Mouse (Mus musculus): ENCODE results near the gene Olfr1348.
"Not testable (repeated sequence)": the region's sequence is repeated elsewhere in the genome, so short reads cannot be mapped to it uniquely, and the experiment has no call there.

Gene Olfr1348

DNA sequence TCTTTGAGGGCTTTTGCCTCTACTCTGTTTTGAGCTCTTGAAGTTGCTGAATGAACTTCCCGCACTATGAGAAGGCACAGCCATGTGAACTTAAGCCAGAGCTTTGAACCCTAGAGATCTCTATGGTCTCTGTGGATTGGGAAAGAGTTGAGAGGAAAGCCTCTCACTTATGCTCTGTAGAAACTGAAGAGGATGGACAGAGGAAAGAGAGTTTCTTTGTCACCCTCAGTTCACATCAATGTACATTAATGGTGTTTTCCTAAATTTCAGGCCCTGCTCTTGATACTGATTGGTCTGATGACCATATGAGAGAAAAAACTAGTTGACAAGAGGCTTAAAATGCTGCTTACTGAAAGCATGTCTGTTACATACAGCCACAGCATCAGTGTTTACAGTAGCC is at the start of gene Olfr1348:
Gene Olfr1348, minus strand, starts transcription at position 101 of the 400 bp plus-strand sequence.
- no peak for DNase-seq

DNA sequence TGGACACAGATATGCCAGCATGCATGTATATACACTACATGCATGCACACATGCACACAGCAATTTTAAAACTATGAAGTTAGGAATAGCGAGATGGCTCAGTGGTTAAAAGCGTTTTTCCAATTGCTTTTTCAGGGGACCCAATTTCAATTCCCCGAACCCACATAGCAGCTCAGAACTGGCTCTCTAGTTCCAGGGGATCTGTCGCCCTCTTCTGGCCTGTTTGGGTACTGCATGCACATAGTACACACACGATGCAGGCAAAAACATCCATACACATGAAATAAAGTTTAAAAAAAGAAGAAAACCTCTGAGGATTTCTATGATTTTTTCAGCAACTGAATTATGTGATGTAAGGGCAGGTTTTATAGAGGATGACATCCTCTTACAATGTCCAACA is 17.6 kb upstream of the Olfr1348 start:
- no peak for DNase-seq

DNA sequence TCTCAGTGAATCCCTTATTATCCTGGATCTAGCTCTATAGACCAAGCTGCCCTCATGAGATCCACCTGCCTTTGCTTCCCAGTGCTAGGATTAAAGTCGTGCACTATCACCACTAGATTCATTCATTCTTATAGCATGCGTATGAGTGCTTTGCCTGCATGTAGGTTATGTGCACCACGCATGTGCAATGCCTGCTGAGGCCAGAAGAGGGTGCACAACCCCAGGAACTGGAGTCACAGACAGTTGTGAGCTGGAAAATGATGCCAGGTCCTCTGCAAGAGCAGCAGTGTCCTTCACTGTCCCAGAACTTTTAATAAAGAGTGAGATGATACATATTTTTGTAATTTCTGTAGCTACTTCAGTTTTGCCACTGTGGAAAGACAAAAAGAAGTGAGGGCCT is 16.5 kb upstream of the Olfr1348 start:
- no peak for DNase-seq

GRCm38 (mm10) chr7:6522850-6523249 is 14.3 kb upstream of the Olfr1348 start, which contains the start of gene Olfr1349:
Gene Olfr1349 (minus strand): TSS chr7:6522950.
- no peak for DNase-seq

DNA sequence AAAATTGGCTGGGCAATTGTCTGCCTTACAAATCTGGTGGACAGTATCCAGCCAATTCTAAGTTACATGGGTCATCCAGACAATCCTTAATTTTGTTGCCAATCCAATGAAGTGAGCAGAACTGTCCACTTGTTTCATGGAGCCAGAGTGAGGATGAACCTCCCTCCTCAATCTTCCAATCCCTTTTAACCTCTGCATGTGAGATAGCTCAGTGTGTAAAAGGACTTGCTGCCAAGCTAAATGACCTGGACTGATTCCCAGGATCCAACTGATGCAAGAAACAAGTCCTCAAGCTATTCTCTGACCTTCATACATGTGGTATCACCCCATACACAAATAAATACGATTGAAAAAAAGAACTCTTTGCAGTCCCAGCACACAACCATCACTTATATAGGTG is 13.1 kb upstream of the Olfr1348 start:
- DNase-seq: no peak

DNA sequence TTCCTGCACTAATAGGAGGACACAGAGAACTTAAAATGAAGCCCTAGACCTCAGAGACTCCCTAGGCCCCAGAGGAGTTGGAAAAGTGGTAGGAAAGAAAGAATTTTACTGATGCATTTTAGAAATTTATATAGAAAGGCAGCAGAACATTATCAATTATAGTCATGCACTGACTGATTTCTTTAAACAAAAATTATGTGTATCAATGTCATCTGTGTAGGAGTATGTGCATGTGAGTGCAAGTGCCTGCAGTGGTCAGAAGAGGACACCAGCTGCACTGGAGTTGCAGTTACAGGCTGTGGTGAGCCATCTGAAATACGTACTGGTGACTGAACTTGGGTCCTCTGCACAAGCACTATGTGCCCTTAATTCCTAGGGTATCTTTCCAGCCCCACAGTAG is 8.9 kb downstream of the Olfr1348 start, which contains the start of gene Olfr1347:
Gene Olfr1347, minus strand, starts transcription at position 101 of the 400 bp plus-strand sequence.
- DNase-seq: no peak

DNA sequence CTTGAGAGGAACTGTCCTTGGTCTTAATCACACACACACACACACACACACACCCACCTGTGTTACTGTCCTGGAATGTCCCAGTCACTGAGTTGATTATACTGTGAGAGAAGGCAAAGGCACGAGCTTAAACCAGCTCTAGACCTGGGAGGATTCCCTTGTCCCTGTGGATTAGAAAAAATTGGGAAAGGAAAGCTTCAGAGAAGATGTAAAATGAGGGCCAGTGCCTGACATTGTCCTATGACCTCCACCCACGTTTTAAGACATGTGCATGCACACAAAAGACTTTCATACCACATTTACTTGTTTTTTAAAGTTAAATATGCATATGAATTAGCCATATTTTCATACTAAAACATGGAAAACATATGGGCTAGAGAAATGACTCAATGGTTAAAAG is 21.7 kb downstream of the Olfr1348 start, which contains the start of gene Olfr5:
Gene Olfr5, minus strand, starts transcription at position 101 of the 400 bp plus-strand sequence.
- no peak for DNase-seq

GRCm38 (mm10) chr7:6477633-6478032 is 30.9 kb downstream of the Olfr1348 start:
- not testable (repeated sequence) for DNase-seq

- DNase-seq: no peak
These were observed 41.6 kb downstream of the Olfr1348 start, which contains the start of gene Olfr1346 for GRCm38 (mm10) chr7:6466951-6467350. Gene Olfr1346 (plus strand): TSS chr7:6467101.

DNA sequence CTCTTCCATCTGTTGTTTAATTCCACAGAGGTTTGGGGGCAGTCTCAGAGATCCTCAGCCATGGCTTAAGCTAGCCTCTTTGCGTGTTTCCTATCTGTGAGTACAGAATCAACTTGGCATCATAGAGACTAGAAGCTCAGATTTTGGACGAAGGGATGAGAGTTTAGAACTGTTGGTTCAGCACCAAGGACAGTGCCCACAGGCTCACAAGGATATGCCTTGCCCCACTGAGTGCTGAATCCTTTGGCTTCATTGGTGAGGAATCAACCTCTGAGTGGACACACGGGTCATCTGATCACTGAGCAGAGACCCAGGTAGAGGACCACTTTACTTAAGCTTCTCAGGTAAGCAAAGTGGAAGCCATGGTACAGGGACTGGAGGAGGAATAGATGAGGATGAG is 52.1 kb downstream of the Olfr1348 start:
- no peak for DNase-seq

DNA sequence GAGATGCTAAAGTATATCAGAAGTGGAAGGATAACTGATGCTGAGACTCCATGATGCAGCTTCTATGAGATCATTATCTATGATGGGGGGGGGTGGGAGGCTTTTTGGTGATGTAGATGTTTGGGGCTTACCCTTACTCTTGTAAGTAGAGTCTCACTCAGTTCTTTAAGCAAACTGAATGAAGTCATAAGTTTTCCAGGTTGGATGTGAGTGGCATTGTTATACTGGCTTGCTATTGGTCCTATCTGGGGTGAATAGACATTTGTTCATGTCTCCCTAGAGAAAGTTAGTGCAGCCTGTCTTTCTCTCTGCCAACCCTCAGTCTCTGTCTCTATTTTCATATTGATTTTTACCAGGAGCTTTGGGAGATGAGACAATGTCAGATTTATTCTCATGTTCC is 52.7 kb downstream of the Olfr1348 start, which contains the start of gene Olfr1336:
Gene Olfr1336, plus strand, starts transcription at position 301 of the 400 bp plus-strand sequence.
- no peak for DNase-seq

Measured in thymus, postnatal 25 days (tissue).